Mouse (Mus musculus) c-Kit-negative CD71-positive TER-119-positive erythroid progenitor cells, embryonic 14.5 days (primary cell): ENCODE results near the gene Igsf9b.

Source experiments
- DNase-seq: peaks from one replicate; pipeline ENCODE4 v3.0.0-alpha.2; 2013; ENCODE audit warnings: low read depth, low spot score

Igsf9b gene

DNA sequence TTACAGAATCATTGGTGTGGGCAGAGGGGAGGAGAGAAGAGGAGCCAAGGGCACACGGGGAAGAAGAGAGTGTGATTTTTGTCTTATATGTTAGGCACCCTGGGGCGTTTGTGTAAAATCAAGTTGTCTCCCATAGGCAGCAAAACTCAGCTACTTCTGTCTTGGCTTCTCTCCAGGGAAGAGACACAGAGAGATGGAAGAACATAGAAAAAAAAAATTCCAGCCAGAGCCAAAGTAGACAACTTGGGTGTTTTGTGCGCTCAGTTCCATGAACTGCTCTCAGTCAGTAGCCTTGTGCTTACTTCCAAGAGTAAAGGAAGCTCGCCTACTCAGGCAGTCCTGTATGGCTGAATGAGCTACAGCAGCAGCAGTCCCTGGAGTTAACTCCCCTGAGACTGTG lies 31.4 kb downstream of the Igsf9b start:
- no peak for DNase-seq

DNA sequence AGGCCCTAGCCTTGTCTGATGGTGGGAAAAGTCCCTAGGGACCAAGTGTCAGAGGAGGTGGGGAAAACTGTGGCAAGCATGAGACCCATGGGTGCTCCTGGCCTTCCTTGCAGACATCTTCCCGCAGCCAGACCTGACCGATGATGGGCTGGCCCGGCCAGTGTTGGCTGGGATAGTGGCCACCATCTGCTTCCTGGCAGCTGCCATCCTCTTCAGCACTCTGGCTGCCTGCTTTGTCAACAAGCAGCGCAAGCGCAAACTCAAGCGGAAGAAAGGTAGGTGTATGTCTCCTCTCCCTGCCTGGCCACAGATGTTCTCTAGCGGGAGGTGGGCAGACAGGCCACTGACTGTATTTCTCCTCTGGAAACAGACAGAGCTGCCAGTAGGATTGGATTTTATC lies 32.5 kb downstream of the Igsf9b start:
- DNase-seq: no peak

DNA sequence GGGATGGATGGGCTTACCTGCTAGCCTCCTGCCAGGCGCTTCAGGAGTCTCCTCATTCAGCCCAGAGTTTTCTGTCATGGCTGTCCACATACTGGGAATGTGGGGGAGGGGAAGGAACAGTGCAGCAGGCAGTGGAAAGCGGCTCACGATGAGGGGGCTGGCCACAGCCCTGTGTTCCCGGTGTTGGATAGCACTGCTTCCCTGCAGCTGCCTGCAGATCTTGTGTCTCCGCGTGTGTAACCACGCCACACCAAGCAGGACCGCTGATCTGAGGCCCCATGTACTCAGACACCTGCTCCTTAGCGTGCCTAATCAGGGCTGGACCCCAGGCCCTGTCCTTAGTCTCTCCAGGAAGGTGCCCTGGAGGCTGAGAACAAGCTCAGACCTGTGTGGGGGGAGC lies 35.9 kb downstream of the Igsf9b start:
- DNase-seq: no peak

DNA sequence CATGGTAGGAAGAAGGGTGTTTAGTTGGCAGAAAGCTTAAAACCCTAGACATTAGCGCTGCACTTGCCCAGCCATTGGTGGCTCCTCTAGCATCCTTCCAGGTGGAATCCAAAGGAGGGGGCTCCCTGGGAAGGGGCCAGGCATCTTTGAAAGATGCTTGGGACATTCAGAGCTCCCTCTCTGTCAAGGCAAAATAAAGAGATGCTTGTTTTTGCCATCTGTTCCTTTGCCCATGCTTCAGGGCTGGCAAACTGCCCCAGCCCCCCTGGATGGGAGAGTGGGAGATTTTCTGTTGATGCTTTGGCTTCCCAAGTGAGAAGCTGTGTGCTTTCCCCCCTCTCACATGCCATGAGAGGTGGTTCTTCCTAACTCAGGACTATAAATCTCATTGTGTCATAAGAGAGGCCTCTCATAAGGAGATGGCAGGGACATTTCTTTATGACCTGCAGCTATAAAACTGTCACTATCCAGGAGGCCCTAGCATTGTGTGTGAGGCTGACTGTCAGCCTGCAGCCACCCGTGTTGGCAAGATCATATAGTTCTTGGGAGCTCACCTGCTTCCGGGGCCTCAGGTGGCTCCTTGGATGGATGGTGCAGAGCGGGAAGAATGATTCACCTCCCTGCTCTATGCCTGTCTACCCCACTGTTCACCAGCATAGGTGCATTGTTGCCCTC lies 38.1 kb downstream of the Igsf9b start:
- DNase-seq: no peak

DNA sequence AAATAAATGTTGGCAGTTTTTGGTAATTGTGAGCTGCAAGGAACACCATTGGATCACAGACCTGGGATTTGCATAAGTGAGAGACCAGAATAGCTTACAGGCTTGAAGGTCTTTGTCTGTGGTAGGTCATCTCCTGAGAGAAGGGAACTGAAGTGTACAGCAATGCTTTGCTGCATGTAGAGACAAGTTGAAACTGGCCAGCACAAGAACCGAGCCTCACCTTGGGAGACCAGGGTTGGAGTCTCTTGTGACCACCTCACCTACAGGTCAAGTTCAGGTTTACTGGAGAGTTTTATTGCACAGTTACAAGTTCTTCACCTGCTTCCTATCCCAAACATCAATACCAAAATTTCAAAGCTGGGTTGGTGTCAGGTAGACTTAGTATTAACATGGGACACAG lies 40.2 kb downstream of the Igsf9b start:
- no peak for DNase-seq

DNA sequence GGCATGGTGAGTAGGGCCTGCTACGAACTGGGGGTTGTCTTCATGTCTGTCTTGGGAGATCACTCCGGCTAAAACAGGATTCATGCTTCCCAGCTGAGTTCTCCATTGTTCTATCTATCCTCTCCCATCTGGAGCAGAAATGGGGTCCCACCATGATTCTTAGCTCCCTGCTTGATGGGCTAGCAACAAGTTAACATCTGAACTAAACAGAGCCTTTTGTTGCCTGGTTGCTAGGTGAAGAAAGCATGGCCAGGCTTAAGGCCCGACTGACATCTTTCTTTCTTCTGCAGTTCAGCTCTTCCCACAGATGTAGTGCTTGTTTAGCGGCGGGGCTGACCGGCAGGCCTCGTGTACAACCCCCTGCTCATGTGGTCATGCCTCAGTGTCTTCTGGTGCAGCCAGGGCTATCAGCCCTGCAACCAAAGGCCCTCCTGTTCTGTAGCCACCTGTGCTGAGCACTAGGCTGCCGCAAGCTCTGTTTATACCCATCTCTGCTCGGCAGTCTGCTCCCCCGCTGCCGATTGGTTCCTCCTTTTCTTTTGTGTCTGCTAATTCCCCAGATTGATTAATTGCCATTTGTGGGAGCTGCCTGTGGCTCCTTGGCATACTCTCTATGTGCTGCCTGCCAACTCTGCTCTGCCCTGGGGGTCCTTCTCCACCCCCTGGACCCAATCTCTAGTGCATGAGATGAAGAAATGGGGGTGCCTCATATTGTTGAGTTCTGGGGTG lies 47.7 kb downstream of the Igsf9b start:
- no peak for DNase-seq

DNA sequence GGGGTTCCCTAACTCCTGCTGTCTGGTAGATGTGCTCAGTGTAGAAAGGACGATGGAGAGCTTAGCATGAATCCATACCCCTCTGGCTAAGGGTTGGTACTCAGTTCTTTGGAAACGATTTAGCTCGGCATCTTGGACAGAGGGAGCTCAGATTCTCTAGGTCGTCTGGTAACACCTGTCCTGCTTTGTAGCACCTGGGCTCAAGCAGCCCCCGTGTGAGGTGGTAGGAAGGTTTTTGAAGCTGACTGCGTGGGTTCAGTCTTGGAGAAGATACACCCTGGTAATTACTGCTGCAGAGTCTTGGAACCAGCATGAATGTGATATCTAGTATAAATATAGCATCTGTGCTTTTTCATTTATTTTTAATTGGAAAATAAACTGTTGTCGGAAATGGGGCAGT lies 54.1 kb downstream of the Igsf9b start:
- DNase-seq: no peak

DNA sequence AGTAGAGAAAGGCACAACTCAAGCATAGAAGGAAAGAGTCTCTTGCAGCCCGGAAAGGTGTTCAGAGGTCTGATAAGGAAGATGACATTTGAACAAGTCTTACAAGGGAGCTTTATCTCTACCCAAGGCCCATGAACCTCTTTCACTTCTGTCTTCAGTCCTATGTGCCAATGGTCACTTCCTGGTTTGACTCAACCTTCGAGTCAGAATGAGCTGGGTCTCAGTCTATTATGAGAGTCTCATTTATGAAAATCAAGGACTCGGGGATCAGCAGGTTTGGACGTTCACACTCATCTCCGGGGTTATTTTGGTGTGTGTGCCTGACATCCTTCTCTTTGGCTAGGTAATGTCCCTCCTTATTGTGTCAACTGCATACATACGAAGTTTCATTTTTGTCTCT lies 58.9 kb downstream of the Igsf9b start:
- DNase-seq: no peak

DNA sequence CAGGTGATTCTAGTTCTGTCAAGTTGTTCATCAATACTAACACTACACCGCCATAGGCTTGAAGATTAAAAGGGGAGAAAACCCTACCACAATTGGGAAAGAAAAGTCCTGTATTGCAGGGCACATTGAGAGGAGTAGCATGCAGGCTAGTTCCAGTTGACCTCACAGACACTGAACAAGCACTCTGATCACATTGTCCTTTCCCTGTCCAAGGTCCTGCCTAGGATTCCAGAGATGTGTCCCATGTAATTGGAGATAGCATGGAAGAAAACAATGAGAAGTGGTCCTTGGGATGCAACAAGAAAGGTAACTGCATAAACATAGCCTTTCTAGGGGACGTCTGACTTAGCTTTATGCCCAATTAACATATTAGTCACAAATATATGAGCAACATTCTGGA lies 68.2 kb downstream of the Igsf9b start:
- no peak for DNase-seq

DNA sequence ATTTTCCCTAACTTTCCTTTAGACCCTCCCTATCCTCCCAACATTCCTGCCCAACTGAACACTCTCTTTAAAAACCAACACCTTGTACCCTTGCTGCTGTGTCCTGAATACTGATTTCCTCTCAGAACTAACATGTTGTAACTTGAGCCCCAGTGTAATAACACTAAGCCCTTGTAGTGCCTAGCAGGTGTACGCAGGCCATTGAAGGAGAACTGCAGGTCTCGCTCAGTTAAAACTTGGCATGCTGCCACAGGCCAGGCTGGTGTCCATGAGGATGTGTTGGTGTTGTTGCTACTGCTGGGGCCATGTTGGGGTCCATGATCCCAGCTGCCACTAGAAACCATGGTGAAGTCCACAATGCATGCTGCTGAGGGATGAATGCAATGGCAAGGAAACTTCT lies 70.1 kb downstream of the Igsf9b start:
- no peak for DNase-seq

DNA sequence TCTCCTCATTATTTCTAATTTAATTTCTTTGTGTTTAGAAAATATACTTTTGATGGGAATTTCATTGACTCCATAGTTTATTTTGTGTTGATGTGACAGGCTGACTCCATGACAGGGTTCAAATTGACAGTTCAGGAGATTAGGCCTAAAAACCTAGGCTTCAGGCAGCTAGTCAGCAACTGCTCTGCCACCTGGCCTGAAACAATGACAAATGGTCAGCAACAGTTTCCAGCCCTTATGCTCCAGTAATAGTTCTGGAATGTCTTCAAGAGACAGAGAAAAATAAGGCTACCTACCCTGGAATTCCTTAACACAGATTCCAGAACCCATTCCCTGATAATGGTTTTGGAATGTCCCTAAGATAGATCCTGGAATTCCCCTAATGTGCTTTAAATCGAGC lies 76.7 kb downstream of the Igsf9b start:
- DNase-seq: no peak

DNA sequence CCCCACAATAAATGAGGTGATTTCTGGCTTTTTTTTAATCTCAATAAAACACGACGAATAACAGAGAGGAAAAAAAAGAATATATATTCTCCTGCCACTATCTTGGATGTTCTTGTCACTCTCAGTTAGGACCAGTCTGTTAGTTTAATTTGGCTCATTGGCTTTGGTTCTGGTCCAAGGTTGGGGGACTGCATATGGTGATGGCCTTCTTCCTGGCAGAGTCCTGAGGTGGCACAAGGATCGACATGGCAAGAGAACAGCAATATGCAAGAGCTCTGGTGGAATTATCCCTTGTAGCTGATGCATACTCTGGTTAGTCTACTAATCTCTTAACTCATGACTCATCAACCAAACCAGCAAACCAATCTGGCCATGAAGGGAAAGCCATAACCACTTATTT lies 87.9 kb downstream of the Igsf9b start:
- DNase-seq: no peak

DNA sequence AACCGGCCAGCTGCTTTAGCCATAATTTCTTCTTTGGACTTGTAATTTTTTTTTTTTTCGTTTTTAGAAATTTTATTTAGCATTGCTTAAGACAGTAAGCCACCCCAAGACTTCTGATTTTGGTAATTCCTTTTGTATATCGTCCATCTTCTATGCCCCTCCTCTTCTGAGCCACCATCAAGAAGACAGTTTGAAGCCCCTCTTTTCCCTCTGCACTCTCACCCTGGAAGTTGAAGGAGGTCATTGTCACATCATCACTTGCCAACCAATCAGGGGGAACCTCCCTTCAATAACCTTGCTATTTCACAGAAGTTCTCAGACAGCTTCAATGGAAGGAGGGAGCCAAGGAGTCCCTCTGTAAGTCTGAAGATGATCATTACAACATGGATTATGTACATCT lies 97.5 kb downstream of the Igsf9b start, which contains the start of gene Spata19:
Gene Spata19 (plus strand): TSS at position 301 of the 400 bp plus-strand sequence.
- DNase-seq: no peak

DNA sequence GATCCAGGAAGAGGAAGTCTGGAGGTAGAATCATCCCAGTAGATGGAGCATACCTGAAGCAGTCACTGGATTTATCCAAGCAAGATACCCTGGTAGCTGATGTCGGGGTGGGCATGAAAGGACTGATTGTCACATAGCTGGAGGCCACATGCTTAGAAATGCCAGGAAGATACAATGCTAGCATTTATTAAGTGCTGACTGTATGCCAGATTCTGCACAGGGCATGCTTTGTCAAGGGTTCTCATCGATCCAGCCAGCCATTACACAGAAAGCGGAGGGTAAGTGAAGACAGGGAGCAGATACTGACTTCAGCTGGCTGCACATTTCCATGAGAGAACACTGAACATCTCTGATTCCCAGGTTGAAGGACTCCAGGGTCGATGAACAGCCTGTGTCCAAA lies 102.2 kb downstream of the Igsf9b start:
- DNase-seq: no peak
